Mouse (Mus musculus) lung, postnatal 14 days (tissue): ENCODE measurements at regions not wholly inside any gene's neighbourhood (a gene's known extent, or its start where the extent isn't known, plus 50 kb on each side); places are given as distances from the start of the nearest gene placed in this dataset.
A peak's percentile ranks its signal among the peaks of the same experiment; 100 is the strongest.

ENCODE experiments used
- DNase-seq: peaks from one replicate; pipeline ENCODE4 v3.0.0; 2021

GRCm38 (mm10) chr15:5355332-5355731, 111.3 kb upstream of the Ptger4 start:
- no peak for DNase-seq

GRCm38 (mm10) chr15:5354328-5354727, 110.3 kb upstream of the Ptger4 start:
- DNase-seq = no peak

GRCm38 (mm10) chr15:5348881-5349280, 104.9 kb upstream of the Ptger4 start:
- DNase-seq = no peak

- no peak for DNase-seq
Observed at GRCm38 (mm10) chr15:5347674-5348073, 103.7 kb upstream of the Ptger4 start.

GRCm38 (mm10) chr15:5346955-5347354, 103.0 kb upstream of the Ptger4 start:
- DNase-seq = no peak

- peak; percentile 34 for DNase-seq
Observed at GRCm38 (mm10) chr15:5343794-5344193, 99.8 kb upstream of the Ptger4 start.

- DNase-seq = no peak
Observed at GRCm38 (mm10) chr15:5335528-5336268, 91.7 kb upstream of the Ptger4 start.

- no peak for DNase-seq
Observed at GRCm38 (mm10) chr15:5326996-5327395, 83.0 kb upstream of the Ptger4 start.

GRCm38 (mm10) chr15:5321691-5322090, 77.7 kb upstream of the Ptger4 start:
- no peak for DNase-seq

GRCm38 (mm10) chr15:5312231-5312630, 68.2 kb upstream of the Ptger4 start:
- no peak for DNase-seq

- no peak for DNase-seq
Observed at GRCm38 (mm10) chr15:5310035-5310434, 66.0 kb upstream of the Ptger4 start.

GRCm38 (mm10) chr15:5302403-5302802, 58.4 kb upstream of the Ptger4 start:
- DNase-seq = no peak

- no peak for DNase-seq
Observed at GRCm38 (mm10) chr15:5299807-5300206, 55.8 kb upstream of the Ptger4 start.

GRCm38 (mm10) chr15:5296949-5297348, 53.0 kb upstream of the Ptger4 start:
- DNase-seq = no peak
